Mouse (Mus musculus) liver, embryonic 14.5 days (tissue): Measurements from ENCODE around the gene Snx21.

Experiments
- CTCF ChIP-seq: IDR thresholded peaks from 2 replicates; pipeline ENCODE4 v1.5.1; 2016; ENCODE audit warnings: antibody characterized with exemption, low read depth, control low read depth
- EP300 ChIP-seq: IDR thresholded peaks from 2 replicates; pipeline ENCODE4 v1.6.1; 2016; ENCODE audit warnings: antibody characterized with exemption, low read depth

- TF ChIP-seq EP300 (no peak), CTCF (no peak)
These were observed 48.1 kb upstream of the Snx21 start for GRCm38 (mm10) chr2:164737377-164738090.
